Mouse (Mus musculus) G1E (cell line): Measurements from ENCODE around the gene Gm10945. TPM values are rescaled to one million over a fixed set of nuclear protein-coding genes. Genes with fewer than 3 reads are reported as not detected.

Experiments
- ATAC-seq: 2 replicates; pipeline ENCODE4 v1.8.0; 2016; ENCODE audit warnings: mild to moderate bottlenecking; ENCODE audit not compliant: insufficient number of reproducible peaks, poor library complexity, low FRiP score, severe bottlenecking; ENCODE audit errors: extremely low read depth
- DNase-seq: peaks from one replicate; pipeline ENCODE4 v3.0.0; 2012; ENCODE audit warnings: low spot score
- H3K27me3 ChIP-seq: 2 replicates; pipeline ENCODE4 v1.6.1; 2012; ENCODE audit warnings: mild to moderate bottlenecking, low read length, inconsistent platforms; ENCODE audit not compliant: insufficient read depth
- H3K36me3 ChIP-seq: replicated peaks from 2 replicates; pipeline ENCODE3; 2012; ENCODE audit warnings: mild to moderate bottlenecking, inconsistent platforms
- H3K4me1 ChIP-seq: 2 replicates; pipeline ENCODE4 v1.6.1; 2012; ENCODE audit warnings: low read depth, low read length, inconsistent platforms, mixed read lengths; ENCODE audit not compliant: insufficient read depth
- H3K4me3 ChIP-seq: 2 replicates; pipeline ENCODE4 v1.5.1; 2012; ENCODE audit warnings: low read depth, mild to moderate bottlenecking, inconsistent platforms, low read length, moderate library complexity, mixed read lengths
- H3K9me3 ChIP-seq: replicated peaks from 2 replicates; pipeline ENCODE4 v1.6.1; 2012; ENCODE audit warnings: inconsistent platforms
- CTCF ChIP-seq: IDR thresholded peaks from 2 replicates; pipeline ENCODE4 v1.5.1; 2012; ENCODE audit warnings: low read depth, low read length, inconsistent platforms, mixed read lengths
- GATA1 ChIP-seq: IDR thresholded peaks from 2 replicates; pipeline ENCODE4 v1.6.1; 2012; ENCODE audit warnings: borderline replicate concordance, low read length, inconsistent platforms, mixed read lengths
- GATA2 ChIP-seq: IDR thresholded peaks from 2 replicates; pipeline ENCODE4 v1.6.1; 2012; ENCODE audit warnings: low read depth, low read length, inconsistent platforms, borderline replicate concordance
- POLR2AphosphoS5 ChIP-seq: IDR thresholded peaks from 2 replicates; pipeline ENCODE4 v1.6.1; 2012; ENCODE audit warnings: low read depth, low read length, inconsistent platforms; ENCODE audit not compliant: insufficient replicate concordance
- TAL1 ChIP-seq: conservative IDR thresholded peaks from 2 replicates; pipeline ENCODE4 v1.6.1; 2012; ENCODE audit warnings: low read depth, low read length, inconsistent platforms, mixed read lengths
- polyA plus RNA-seq: library from polyadenylated mRNA; stranded (reverse); fragments of >175 nt; gene quantifications from 2 replicates; pipeline ENCODE4 v1.2.3, GENCODE M21; 2012
- total RNA-seq, 2 experiments: library from RNA; stranded (forward) in 1 of 2; stranded (reverse) in 1 of 2; fragments of 200-1000 nt in 1 of 2; fragments of >200 nt in 1 of 2; fragmentation: Nextera tagmentation in 1 of 2; gene quantifications; 2 replicates each; pipeline ENCODE4 v1.2.3; 2014 to 2017

Gm10945 gene
- total and polyA plus RNA-seq, 3 experiments: not detected

DNA sequence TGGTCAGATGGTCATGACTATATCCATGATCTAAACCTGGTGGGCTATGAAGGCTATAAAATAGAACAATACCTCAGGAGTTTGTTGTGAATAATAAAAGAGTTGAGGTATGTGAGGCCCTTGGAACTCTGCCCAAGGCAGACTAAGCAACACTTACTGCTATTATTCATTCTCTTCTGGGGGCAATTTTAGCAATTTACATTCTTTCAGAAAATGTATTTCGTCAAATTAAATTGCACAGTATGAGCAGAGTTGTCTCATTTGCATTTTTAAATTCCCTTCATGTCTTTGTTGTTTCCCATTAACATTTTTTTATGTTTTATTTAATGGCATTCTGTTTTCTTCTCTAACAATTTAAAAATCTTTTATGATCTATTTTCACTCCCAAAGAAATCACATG, 37.8 kb downstream of the Gm10945 start:
- no peaks in the 10 kb centered on the region for H3K4me1 ChIP-seq
- no peaks in the 10 kb centered on the region for H3K36me3 ChIP-seq
- H3K27me3 ChIP-seq: no peaks in the 10 kb centered on the region
- DNase-seq (no peak), ATAC-seq (no peak)
- TF ChIP-seq POLR2AphosphoS5 (no peak), GATA1 (no peak), GATA2 (no peak), TAL1 (no peak), CTCF (no peak)
- H3K9me3 ChIP-seq: no peaks in the 10 kb centered on the region
- H3K4me3 ChIP-seq: no peak overlapping the region

DNA sequence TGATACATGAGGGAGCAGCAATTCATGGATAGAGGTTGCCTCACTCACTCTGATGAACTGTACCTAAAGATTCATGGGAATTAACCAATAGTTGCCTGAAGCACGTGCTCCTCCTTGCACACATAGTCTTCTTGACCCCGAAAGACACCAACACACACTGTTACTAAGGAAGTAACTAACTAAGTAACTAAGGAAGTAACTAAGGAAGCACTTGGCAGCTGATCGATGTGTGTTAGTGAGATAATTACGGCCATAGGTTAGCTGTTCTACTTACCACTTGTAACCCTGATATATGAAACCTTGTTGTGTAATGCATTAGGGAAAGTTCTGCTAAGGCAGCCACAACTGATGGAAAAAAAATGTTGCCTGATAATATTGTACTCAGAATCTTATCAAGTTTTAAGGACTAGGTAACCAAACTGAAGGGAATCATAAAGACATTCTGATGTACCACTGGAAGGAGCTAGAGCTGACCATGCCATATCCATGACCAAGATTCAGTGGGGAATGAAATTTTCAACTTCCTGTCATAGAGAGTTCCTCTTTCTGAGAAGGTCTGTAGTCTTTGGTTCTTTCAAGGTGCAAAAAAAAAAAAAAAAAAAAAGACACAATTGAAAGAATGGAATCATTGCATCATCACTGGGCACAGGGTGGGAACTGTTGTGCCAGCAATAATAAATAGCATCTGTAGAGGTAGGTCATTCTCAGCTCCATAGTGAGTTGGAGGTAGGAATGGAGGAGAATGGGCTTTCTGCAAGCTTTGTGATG, 44.2 kb downstream of the Gm10945 start:
- H3K4me1 ChIP-seq: no peaks in the 10 kb centered on the region
- DNase-seq (no peak), ATAC-seq (no peak)
- no peaks in the 10 kb centered on the region for H3K27me3 ChIP-seq
- no peaks in the 10 kb centered on the region for H3K9me3 ChIP-seq
- TF ChIP-seq GATA2 (no peak), TAL1 (no peak), CTCF (no peak), GATA1 (no peak), POLR2AphosphoS5 (no peak)
- H3K36me3 ChIP-seq: no peaks in the 10 kb centered on the region
- H3K4me3 ChIP-seq: no peak overlapping the region

DNA sequence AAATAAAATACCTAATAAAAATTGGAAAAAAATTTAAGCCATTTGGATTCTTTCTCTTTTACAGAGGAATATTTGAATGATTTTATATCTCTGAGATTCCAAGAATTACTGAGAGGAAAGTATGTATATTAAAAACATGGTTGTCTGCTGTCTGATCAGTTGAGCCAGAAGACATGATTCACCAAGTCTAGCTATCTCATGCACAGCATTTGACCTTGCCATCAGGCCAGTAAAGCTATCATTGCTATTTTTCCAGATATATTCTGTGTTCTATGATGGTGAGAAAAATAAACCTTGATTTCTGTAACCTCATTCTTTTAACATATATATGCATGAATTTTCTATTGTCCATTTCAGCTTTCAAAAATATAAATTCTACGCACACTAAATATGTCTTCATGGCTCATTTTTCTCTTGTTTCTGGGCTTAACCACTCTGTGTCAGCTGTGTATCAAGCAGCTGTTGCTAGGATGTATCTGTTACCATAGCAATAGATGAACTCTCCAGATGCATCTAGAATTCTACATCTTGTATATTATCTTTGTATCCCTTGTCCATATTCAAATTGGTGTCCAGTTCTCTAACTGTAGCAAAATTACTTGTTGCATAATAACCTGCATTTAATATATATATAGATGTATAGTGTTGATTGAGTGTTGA, 56.2 kb downstream of the Gm10945 start:
- ATAC-seq (no peak), DNase-seq (no peak)
- no peak for TF ChIP-seq GATA2
- TF ChIP-seq GATA1: no peak
- no peak for TF ChIP-seq POLR2AphosphoS5
- no peak for TF ChIP-seq TAL1
- TF ChIP-seq CTCF: no peak
- no peak overlapping the region for H3K4me3 ChIP-seq
- no peaks in the 10 kb centered on the region for H3K4me1 ChIP-seq
- H3K36me3 ChIP-seq: no peaks in the 10 kb centered on the region
- H3K27me3 ChIP-seq: no peaks in the 10 kb centered on the region
- no peaks in the 10 kb centered on the region for H3K9me3 ChIP-seq

DNA sequence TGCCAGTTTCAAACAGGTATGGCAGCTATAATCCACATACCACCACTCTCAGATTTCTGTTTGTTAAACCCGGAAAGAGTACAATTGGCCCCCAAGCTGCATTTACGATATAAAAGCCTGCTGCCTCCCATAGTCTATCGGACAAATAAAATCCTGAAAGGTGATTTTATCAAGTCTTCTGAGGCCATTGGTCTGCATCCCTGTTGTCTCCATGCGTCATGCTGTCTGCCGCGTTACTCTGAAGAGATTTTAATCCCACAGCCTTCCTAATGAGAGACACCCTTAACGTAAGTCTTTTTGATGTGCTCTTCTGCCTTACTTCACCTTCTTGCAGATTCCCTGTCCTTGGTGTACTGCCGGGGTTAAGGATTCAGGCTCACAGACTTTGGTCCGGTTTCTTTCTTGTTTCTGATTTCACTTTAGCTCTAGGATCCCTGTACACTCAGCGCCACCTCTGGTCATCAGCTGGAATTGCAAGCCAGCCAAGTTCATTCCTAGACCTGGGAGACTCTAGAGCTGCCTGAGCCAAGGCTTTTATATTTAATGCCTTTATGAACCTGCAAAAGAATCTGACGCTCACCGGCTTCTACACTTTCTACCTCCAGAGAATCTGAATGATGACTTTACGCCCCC, 67.2 kb downstream of the Gm10945 start:
- H3K36me3 ChIP-seq: no peaks in the 10 kb centered on the region
- H3K9me3 ChIP-seq: no peaks in the 10 kb centered on the region
- no peaks in the 10 kb centered on the region for H3K4me1 ChIP-seq
- TF ChIP-seq CTCF (0 out of 2 replicates have a peak, but pooled peaks have one; percentile 23), TAL1 (no peak)
- H3K4me3 ChIP-seq: no peak overlapping the region
- DNase-seq (no peak), ATAC-seq (no peak)
- no peaks in the 10 kb centered on the region for H3K27me3 ChIP-seq

Other genes starting within 250 kb of the Gm10945 start
- gene Oprm1, start 3.3 kb downstream of the Gm10945 start, total RNA-seq (2014; fragmentation: Nextera tagmentation): not detected in 2 replicates
- 0.05 and 0.17 TPM in 2 replicates for gene Oprm1, start 3.3 kb downstream of the Gm10945 start, total RNA-seq (2017)
- gene Oprm1, start 3.3 kb downstream of the Gm10945 start, polyA plus RNA-seq: not detected in 2 replicates